Mouse (Mus musculus): ENCODE data around the gene Syt8. TPM values are rescaled to one million over a fixed set of nuclear protein-coding genes. Genes with fewer than 3 reads are reported as not detected.

The Syt8 gene
- polyA plus RNA-seq, 1 experiment from 2014 or later, result 0.35 TPM

DNA sequence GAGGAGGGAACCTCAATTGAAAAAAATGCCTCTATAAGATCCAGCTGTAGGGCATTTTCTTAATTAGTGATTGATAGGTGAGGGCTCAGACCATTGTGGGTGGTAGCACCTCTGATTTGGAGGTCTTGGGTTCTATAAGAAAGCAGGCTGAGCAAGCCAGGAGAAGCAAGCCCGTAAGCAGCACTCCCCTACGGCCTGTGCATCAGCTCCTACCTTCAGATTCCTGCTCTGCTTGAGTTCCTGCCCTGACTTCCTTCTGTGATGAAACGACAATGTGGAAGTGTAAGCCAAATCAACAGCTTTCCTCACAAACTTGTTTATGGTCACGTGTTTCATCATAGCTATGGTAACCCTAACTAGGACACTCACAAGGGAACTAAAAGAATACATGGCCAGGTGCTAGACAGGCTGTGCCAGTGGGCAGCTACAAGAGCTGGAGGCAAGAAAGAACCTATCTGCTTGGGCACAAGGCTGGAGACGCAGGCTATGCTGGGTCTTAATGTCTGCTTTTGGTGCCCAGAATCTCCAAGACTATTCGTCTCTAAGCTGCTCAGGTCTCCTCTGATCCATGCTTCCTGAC lies 14.5 kb downstream of the Syt8 start:
- Histone ChIP-seq H3K4me1 (peaks cover 2% of the 10 kb centered on the region; the same call in 1 of the 2 replicates), H3K27me3 (no peaks in the 10 kb centered on the region), H3K36me3 (no peaks in the 10 kb centered on the region), H3K4me3 (no peak overlapping the region), H3K9ac (no peak overlapping the region), H3K27ac (no peak overlapping the region), H3K9me3 (no peaks in the 10 kb centered on the region), H3K4me2 (replicated peaks) (no peak overlapping the region)
- 81% methylated on average over 6 of the region's 6 CpGs for WGBS
- ATAC-seq (ENCODE audit: insufficient number of reproducible peaks, insufficient read depth, low FRiP score, low TSS enrichment), result no peak

DNA sequence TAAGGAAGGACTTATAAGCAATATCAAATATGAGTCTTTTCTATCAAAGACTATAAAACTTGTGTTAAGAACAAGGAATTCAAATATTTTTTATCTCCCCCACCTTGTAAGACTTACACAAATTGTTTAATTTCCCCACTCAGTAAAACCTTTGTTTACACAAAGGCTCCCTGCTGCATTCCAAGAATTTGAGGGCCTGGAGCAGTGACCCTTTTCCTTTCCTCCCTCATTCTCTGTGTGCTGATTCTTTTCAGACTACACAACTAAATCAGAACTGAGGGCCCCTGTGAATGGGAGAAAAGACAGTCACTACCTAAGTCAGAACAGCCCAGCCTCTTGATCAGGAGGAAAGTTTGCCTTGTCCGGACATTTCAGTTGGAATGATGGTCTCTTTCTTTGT lies 20.1 kb downstream of the Syt8 start:
- no peaks in the 10 kb centered on the region for H3K9me3 ChIP-seq
- no peak for ATAC-seq (ENCODE audit: insufficient number of reproducible peaks, insufficient read depth, low FRiP score, low TSS enrichment)
- no peak overlapping the region for H3K4me3 ChIP-seq
- no peak overlapping the region for H3K4me2 ChIP-seq (replicated peaks)
- 29% methylated on average over 1 of the region's 1 CpGs for WGBS
- no peaks in the 10 kb centered on the region for H3K36me3 ChIP-seq
- H3K9ac ChIP-seq, result no peak overlapping the region
- no peaks in the 10 kb centered on the region for H3K27me3 ChIP-seq
- peaks cover 44% of the 10 kb centered on the region for H3K4me1 ChIP-seq
- peak overlapping the region; percentile 99 for H3K27ac ChIP-seq

DNA sequence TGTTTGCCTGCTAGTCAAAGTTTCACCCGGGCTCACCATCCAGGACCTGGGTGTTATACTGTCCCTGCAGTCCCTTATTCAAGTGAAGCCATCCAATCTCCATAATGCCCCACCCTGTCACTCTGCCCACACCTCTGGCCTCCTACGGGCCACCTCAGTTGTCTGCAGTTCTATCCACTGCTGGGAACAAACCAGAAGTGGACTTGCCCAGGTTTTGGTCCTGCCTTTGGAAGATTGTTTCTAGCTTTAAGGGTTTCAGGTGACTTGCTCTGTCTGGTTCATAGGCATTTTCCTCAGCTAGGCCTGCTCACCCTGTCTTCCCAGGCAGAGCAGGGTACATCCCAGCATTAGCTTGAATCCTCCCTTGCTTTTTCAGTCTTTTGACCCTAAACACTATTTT lies 20.6 kb downstream of the Syt8 start:
- Histone ChIP-seq H3K9me3 (no peaks in the 10 kb centered on the region), H3K4me1 (peaks cover 44% of the 10 kb centered on the region), H3K4me2 (replicated peaks) (no peak overlapping the region), H3K9ac (no peak overlapping the region), H3K4me3 (no peak overlapping the region), H3K36me3 (no peaks in the 10 kb centered on the region), H3K27ac (peak overlapping the region; percentile 99), H3K27me3 (no peaks in the 10 kb centered on the region)
- ATAC-seq (ENCODE audit: insufficient number of reproducible peaks, insufficient read depth, low FRiP score, low TSS enrichment), result no peak
- WGBS, result 51% methylated on average over 2 of the region's 2 CpGs

DNA sequence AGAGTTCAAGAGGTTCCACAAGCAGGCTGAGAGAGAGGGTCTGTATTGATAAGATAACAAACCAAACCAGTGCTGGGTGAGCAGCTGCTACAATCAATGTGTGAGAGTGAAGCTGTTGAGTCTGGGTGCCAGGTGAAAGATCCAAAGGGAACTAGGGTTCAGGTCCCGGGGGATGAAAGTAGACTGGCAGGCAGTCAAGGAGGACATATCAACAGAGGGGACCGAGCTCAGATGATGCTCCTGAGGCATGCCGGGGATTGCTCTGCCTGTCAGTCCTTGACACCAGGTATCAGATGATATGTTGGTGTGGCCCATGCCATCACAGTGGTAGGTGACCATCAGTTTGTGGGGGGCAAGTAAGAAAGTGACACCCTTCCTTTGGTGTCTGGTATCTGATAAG lies 22.2 kb downstream of the Syt8 start:
- Histone ChIP-seq H3K9ac (no peak overlapping the region), H3K9me3 (no peaks in the 10 kb centered on the region), H3K27ac (peak overlapping the region; percentile 99), H3K4me2 (replicated peaks) (no peak overlapping the region), H3K4me3 (no peak overlapping the region), H3K27me3 (no peaks in the 10 kb centered on the region), H3K36me3 (no peaks in the 10 kb centered on the region), H3K4me1 (peaks cover 44% of the 10 kb centered on the region)
- 68% methylated on average over 3 of the region's 3 CpGs for WGBS
- ATAC-seq (ENCODE audit: insufficient number of reproducible peaks, insufficient read depth, low FRiP score, low TSS enrichment), result no peak

DNA sequence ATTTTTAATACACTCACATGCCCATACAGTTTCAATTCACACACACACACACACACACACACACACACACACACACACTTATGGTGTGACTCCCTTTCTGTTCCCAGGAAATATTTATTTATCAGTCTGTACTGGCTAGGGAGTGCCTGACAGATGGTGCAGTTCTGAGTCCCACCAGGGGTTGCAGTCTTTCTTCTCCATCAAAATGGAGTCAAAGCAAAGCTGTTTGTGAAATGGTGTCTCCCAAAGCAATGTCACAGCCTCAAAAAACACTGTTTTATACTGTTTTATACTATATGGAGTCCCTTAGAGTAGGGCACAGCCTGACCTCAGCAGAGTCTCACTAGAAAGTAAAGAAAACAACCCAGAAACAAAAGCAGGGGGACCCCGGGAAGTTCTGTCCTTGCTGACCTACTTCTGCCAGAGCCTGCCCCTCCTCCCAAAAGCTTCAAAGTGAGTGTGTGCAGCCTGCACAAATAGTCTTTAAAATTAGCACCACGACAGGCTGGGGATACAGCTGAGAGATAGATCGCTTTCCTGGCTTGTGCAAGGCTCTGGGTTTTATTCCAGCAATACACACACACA lies 22.7 kb downstream of the Syt8 start:
- peak overlapping the region; percentile 3; the same call in 1 of the 2 replicates for H3K9ac ChIP-seq
- peak overlapping the region; percentile 99 for H3K27ac ChIP-seq

DNA sequence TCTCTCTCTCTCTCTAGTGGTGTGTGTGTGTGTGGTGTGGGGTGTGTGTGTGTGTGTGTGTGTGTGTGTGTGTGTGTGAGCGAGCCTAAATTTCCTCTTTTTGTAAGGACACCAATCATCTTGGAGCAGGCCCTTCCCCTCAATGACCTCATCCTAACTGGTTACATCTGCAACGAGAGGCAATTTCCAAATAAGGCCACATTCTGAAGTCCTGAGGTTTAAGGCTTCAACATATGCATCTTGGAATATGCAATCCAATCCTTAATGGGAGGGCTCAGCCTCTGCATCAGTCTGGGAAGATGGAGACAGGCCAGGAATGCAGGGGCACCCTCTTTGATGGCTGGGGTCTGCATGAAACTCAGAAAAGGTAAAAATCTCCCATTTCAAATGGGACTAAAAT lies 23.4 kb downstream of the Syt8 start:
- peak; percentile 86 for ATAC-seq (ENCODE audit: insufficient number of reproducible peaks, insufficient read depth, low FRiP score, low TSS enrichment)
- peaks cover 47% of the 10 kb centered on the region for H3K4me1 ChIP-seq
- 12% methylated on average over 2 of the region's 2 CpGs for WGBS

More for the DNA sequence above, 22.7 kb downstream of the Syt8 start:
- no peaks in the 10 kb centered on the region for H3K36me3 ChIP-seq
- no peak overlapping the region for H3K4me3 ChIP-seq
- 0% methylated on average over 3 of the region's 3 CpGs for WGBS
- H3K27me3 ChIP-seq, result no peaks in the 10 kb centered on the region
- no peaks in the 10 kb centered on the region for H3K9me3 ChIP-seq
- ATAC-seq (ENCODE audit: insufficient number of reproducible peaks, insufficient read depth, low FRiP score, low TSS enrichment), result no peak
- H3K4me1 ChIP-seq, result peaks cover 47% of the 10 kb centered on the region
- H3K4me2 ChIP-seq (replicated peaks), result no peak overlapping the region

DNA sequence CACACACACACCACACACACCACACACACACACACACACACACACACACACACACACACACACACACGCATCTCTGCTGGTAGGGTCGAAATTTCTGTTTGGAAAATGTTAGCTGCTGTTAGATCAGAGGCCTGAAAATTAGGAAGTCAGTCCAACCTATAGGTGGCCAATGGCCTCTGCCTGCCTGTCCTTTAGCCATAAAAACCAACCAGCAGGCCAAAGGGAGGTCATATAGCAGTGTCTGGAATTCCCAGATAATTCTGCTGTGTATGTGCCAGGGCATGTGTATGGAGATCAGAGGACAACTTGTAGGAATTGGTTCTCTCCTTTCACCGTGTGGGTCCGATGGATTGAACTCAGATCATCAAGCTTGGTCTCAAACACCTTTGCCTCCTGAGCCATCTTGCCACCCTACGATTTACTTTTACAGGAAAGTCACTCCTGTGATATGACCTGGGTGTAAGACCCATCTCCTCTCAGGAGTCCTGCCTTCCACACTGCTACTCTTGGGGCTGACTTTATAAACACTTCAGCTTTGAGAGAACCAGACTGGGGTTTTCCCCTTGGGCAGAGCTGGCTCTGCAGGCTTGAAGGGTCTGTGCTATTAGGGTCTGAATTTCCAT lies 24.1 kb downstream of the Syt8 start:
- peaks cover 46% of the 10 kb centered on the region for H3K4me1 ChIP-seq
- H3K36me3 ChIP-seq, result no peaks in the 10 kb centered on the region
- H3K4me3 ChIP-seq, result no peak overlapping the region
- H3K27ac ChIP-seq, result peak overlapping the region; percentile 99
- no peak overlapping the region for H3K4me2 ChIP-seq (replicated peaks)
- H3K27me3 ChIP-seq, result no peaks in the 10 kb centered on the region
- no peak for ATAC-seq (ENCODE audit: insufficient number of reproducible peaks, insufficient read depth, low FRiP score, low TSS enrichment)
- no peaks in the 10 kb centered on the region for H3K9me3 ChIP-seq
- no peak overlapping the region for H3K9ac ChIP-seq
- WGBS, result 67% methylated on average over 5 of the region's 5 CpGs

More for the DNA sequence above, 23.4 kb downstream of the Syt8 start:
- Histone ChIP-seq H3K9ac (no peak overlapping the region), H3K4me3 (no peak overlapping the region), H3K27me3 (no peaks in the 10 kb centered on the region), H3K36me3 (no peaks in the 10 kb centered on the region), H3K4me2 (replicated peaks) (no peak overlapping the region), H3K9me3 (no peaks in the 10 kb centered on the region), H3K27ac (peak overlapping the region; percentile 99)

DNA sequence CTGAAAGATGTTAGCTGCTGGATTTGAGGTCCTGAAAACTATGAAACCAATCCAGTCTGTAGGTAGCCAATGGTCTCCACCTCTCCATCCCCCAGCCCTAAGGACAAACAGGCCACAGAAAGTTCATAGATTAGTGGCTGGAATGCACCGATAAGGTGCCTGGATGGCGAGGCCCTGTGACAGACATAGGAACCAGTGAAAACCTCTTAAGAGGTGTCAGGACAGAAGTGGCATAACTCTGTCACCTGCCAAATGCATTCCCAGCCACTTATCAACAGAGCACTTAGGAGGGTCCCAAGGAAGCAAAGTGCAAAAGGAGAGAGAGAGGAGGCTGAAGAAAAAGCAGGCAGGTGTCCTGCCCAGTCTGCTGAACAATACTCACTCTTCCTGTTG lies 24.6 kb downstream of the Syt8 start:
- 71% methylated on average over 2 of the region's 2 CpGs for WGBS
- Histone ChIP-seq H3K4me3 (no peak overlapping the region), H3K9ac (no peak overlapping the region), H3K27me3 (no peaks in the 10 kb centered on the region), H3K36me3 (no peaks in the 10 kb centered on the region), H3K4me2 (replicated peaks) (no peak overlapping the region), H3K9me3 (no peaks in the 10 kb centered on the region), H3K27ac (peak overlapping the region; percentile 99), H3K4me1 (peaks cover 45% of the 10 kb centered on the region)
- ATAC-seq (ENCODE audit: insufficient number of reproducible peaks, insufficient read depth, low FRiP score, low TSS enrichment), result no peak

DNA sequence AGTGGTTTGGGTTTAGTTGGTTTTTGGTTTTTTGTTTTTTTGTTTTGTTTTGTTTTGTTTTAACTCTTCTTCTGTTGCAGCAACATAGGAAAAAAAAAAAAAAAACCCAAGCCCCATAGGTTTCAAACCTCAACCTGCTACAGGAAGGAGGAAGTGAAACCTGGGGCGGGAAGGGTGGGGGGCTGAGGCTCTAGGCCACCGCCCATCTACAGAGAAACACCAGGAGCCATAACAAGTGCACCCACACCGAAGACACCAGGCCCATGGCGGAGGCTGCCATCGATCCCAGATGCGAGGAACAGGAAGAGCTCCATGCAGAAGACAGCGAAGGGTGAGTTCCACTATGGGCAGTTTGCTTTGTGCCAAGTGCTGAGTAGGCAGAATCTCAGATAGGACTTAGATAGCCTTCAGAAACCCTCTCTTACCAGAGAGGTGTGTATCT lies 26.0 kb downstream of the Syt8 start, which contains the start of gene Lsp1:
Gene Lsp1 (plus strand): TSS at position 174 of the 442 bp plus-strand sequence.
- Histone ChIP-seq H3K27me3 (no peaks in the 10 kb centered on the region), H3K36me3 (no peaks in the 10 kb centered on the region), H3K9me3 (no peaks in the 10 kb centered on the region), H3K4me1 (peaks cover 35% of the 10 kb centered on the region), H3K27ac (peak within 1 kb of the TSS; percentile 99), H3K4me3 (no peak within 1 kb of the TSS), H3K4me2 (replicated peaks) (no peak within 1 kb of the TSS), H3K9ac (no peak within 1 kb of the TSS)
- no peak for ATAC-seq (ENCODE audit: insufficient number of reproducible peaks, insufficient read depth, low FRiP score, low TSS enrichment)
- WGBS, result 96% methylated on average over 7 of the region's 7 CpGs

DNA sequence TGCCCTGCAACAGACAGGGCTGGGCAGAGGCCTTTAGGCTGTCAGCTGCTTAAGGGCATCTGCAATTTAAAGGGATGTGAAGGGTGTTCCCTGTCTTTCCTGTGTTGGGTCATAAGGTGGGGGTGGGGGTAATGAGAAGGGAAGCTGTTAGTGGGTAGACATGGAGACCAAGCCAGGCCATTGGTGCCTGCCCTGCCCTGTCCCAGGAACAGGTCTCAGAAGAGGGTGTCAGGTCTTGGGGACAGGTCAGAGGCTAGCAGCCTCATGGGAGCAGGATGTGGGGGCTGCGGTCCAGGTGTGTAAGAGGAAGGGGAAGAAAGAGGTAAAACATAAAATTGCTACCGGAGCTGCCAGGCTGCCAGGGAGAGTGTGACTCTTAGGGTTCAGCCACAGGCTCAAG lies 26.8 kb downstream of the Syt8 start:
- H3K27ac ChIP-seq, result no peak overlapping the region
- no peak overlapping the region for H3K4me3 ChIP-seq
- no peaks in the 10 kb centered on the region for H3K27me3 ChIP-seq
- no peak overlapping the region for H3K4me2 ChIP-seq (replicated peaks)
- 92% methylated on average over 2 of the region's 2 CpGs for WGBS
- no peaks in the 10 kb centered on the region for H3K36me3 ChIP-seq
- no peak overlapping the region for H3K9ac ChIP-seq
- no peaks in the 10 kb centered on the region for H3K9me3 ChIP-seq
- H3K4me1 ChIP-seq, result peaks cover 28% of the 10 kb centered on the region
- no peak for ATAC-seq (ENCODE audit: insufficient number of reproducible peaks, insufficient read depth, low FRiP score, low TSS enrichment)

DNA sequence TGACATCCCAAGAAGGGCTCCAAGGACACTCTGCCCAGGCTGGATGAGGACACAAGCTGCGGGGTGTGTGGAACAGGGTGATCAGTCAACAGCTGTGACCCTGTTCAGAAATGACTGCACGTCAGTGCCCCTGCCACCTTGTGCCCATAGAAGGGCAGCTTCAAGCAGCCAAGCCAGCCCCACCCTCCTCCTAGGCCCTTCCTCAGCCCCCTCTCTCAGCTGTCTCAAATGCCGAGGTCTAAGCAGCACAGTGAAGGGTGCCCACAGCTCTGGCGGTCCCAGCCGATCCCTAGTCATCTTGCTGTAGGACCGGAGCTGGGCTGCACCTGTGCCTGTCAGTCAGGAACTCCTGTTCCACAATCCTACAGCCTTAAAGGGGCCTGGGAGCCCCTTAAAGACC lies 27.5 kb downstream of the Syt8 start:
- ATAC-seq (ENCODE audit: insufficient number of reproducible peaks, insufficient read depth, low FRiP score, low TSS enrichment), result no peak
- Histone ChIP-seq H3K9me3 (no peaks in the 10 kb centered on the region), H3K27ac (0 out of 2 replicates have a peak overlapping the region, but pooled peaks have one; percentile 9), H3K4me2 (replicated peaks) (no peak overlapping the region), H3K4me3 (no peak overlapping the region), H3K9ac (no peak overlapping the region), H3K27me3 (no peaks in the 10 kb centered on the region), H3K4me1 (peaks cover 21% of the 10 kb centered on the region), H3K36me3 (no peaks in the 10 kb centered on the region)
- 88% methylated on average over 6 of the region's 6 CpGs for WGBS

DNA sequence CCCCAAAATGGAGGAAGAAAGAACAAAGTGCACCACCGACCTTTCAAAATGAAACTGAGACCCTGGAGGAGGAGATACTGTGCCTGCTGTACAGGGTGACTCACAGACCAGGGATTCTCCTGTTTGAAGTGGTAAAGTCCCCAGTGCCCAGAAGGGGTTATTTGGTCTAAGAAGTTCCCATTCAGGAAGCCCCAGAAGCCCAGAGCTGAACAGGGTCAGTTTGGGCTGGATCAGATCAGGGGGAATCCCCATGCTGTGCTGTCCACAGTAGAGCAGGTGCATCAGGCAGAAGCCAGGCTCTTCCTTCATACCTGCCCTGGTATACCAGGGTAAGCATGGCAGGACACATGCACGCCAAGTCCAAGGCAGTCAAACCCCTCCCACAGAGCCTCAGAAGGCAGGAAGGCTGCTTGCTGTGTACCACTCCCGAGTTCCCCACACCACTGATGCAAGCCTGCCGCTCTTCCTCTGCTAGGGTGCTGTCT lies 28.0 kb downstream of the Syt8 start:
- no peak overlapping the region for H3K4me2 ChIP-seq (replicated peaks)
- no peak overlapping the region for H3K9ac ChIP-seq
- no peak overlapping the region for H3K4me3 ChIP-seq
- H3K27ac ChIP-seq, result 0 out of 2 replicates have a peak overlapping the region, but pooled peaks have one; percentile 12
- H3K4me1 ChIP-seq, result peaks cover 17% of the 10 kb centered on the region
- no peaks in the 10 kb centered on the region for H3K27me3 ChIP-seq
- no peaks in the 10 kb centered on the region for H3K36me3 ChIP-seq
- 82% methylated on average over 4 of the region's 4 CpGs for WGBS
- ATAC-seq (ENCODE audit: insufficient number of reproducible peaks, insufficient read depth, low FRiP score, low TSS enrichment), result no peak
- no peaks in the 10 kb centered on the region for H3K9me3 ChIP-seq
